9 mouse cellular contexts compared by ENCODE assay signal in genomic region chr11:98766346-98766745, GRCm38 (mm10). TPM values are rescaled to one million over a fixed set of nuclear protein-coding genes. Genes with fewer than 3 reads are reported as not detected.
DNase-seq lines count a peak whose midpoint lies in the region; ATAC-seq and TF ChIP-seq lines count a peak whose summit lies in the region.
"Had no signal": no experiment of that assay in that cellular context is flagged by ENCODE, and none has a peak within 500 bp of the region (broad histone marks: within the 10 kb centered on the region; RNA-seq: fewer than 3 reads in every experiment).

No protein-coding gene starts in this region.

- peaks cover 52% of the 10 kb centered on the region for H3K4me1 ChIP-seq in midbrain, embryonic 10.5 days
- peaks cover 13% of the 10 kb centered on the region; the same call in 1 of the 2 replicates for H3K4me1 ChIP-seq in midbrain, postnatal 0 days (ENCODE audit: insufficient read depth, low read length)
- H3K4me1 ChIP-seq in hindbrain, postnatal 0 days (ENCODE audit: insufficient read depth, low read length): peaks cover 23% of the 10 kb centered on the region; the same call in 1 of the 2 replicates

- no peak for ATAC-seq in midbrain, postnatal 0 days (ENCODE audit: low FRiP score)
- ATAC-seq in hindbrain, postnatal 0 days: no peak
- ATAC-seq in granulocyte monocyte progenitor cell, adult 5-6 weeks (replicated peaks; ENCODE audit: poor library complexity, severe bottlenecking): no peak

- 58% methylated on average over 2 of the region's 2 CpGs for WGBS in midbrain, embryonic 10.5 days
- WGBS in midbrain, postnatal 0 days: 49% methylated on average over 2 of the region's 2 CpGs
- WGBS in hindbrain, postnatal 0 days: 23% methylated on average over 2 of the region's 2 CpGs

- H3K9ac ChIP-seq in midbrain, postnatal 0 days (replicated peaks; ENCODE audit: low read length, poor library complexity, severe bottlenecking): no peak overlapping the region
- 0 out of 2 replicates have a peak overlapping the region, but pooled peaks have one; percentile 9 for H3K9ac ChIP-seq in hindbrain, postnatal 0 days (replicated peaks; ENCODE audit: low read length)
- H3K9ac ChIP-seq: liver, embryonic 14.5 days had no signal

- peak overlapping the region; percentile 79 for H3K27ac ChIP-seq in midbrain, embryonic 10.5 days (replicated peaks)
- no peak overlapping the region for H3K27ac ChIP-seq in midbrain, postnatal 0 days (ENCODE audit: low read depth, low read length)
- H3K27ac ChIP-seq in hindbrain, postnatal 0 days: peak overlapping the region; percentile 78; the same call in 1 of the 2 replicates
- H3K27ac ChIP-seq: liver, embryonic 14.5 days had no signal

- intact Hi-C loops in left cerebral cortex, postnatal 14 days (cut with DNase I): no loop called here

- TF ChIP-seq CTCF in midbrain, postnatal 0 days (IDR thresholded peaks at IDR 0.05): no peak
- no peak for TF ChIP-seq CTCF in hindbrain, postnatal 0 days (IDR thresholded peaks at IDR 0.05; ENCODE audit: low read depth)

- H3K27me3 ChIP-seq in midbrain, embryonic 10.5 days (ENCODE audit: low read depth, poor library complexity, severe bottlenecking): no peaks in the 10 kb centered on the region
- H3K27me3 ChIP-seq in midbrain, postnatal 0 days (ENCODE audit: insufficient read depth, low read length): no peaks in the 10 kb centered on the region
- H3K27me3 ChIP-seq in hindbrain, postnatal 0 days (ENCODE audit: insufficient read depth, low read length): no peaks in the 10 kb centered on the region

- peak overlapping the region; percentile 18; the same call in 1 of the 2 replicates for H3K4me3 ChIP-seq in midbrain, embryonic 10.5 days
- H3K4me3 ChIP-seq in midbrain, postnatal 0 days (ENCODE audit: low read depth, low read length): no peak overlapping the region
- no peak overlapping the region for H3K4me3 ChIP-seq in hindbrain, postnatal 0 days (ENCODE audit: low read length)

- no peak overlapping the region for H3K4me2 ChIP-seq in midbrain, postnatal 0 days (ENCODE audit: low read depth, low read length, poor library complexity, severe bottlenecking)
- no peak overlapping the region for H3K4me2 ChIP-seq in hindbrain, postnatal 0 days (ENCODE audit: low read depth, low read length)

- DNase-seq in gastrocnemius, postnatal 10 days: peak; percentile 31
- no peak for DNase-seq in gastrocnemius, adult 8-10 months (ENCODE audit: low spot score in 2 of 2)
- DNase-seq in midbrain, embryonic 10.5 days (ENCODE audit: low spot score): no peak
- no peak for DNase-seq in midbrain, postnatal 0 days (ENCODE audit: low spot score)
- no peak for DNase-seq in hindbrain, postnatal 0 days (ENCODE audit: low spot score)
- DNase-seq in ovary, postnatal 36 days (ENCODE audit: low spot score): no peak
- DNase-seq in left cerebral cortex, postnatal 14 days (ENCODE audit: low spot score in 2 of 2): no peak

- peaks cover 59% of the 10 kb centered on the region for H3K36me3 ChIP-seq in midbrain, embryonic 10.5 days
- H3K36me3 ChIP-seq in midbrain, postnatal 0 days (ENCODE audit: insufficient read depth, low read length): peaks cover 72% of the 10 kb centered on the region
- peaks cover 60% of the 10 kb centered on the region for H3K36me3 ChIP-seq in hindbrain, postnatal 0 days (ENCODE audit: insufficient read depth, low read length)

- no peaks in the 10 kb centered on the region for H3K9me3 ChIP-seq in midbrain, embryonic 10.5 days (replicated peaks)
- H3K9me3 ChIP-seq in midbrain, postnatal 0 days (ENCODE audit: low read length): no peaks in the 10 kb centered on the region
- no peaks in the 10 kb centered on the region for H3K9me3 ChIP-seq in hindbrain, postnatal 0 days (ENCODE audit: low read length)

RNA-seq across cellular contexts. Expression of gene Nr1d1, which starts 8.8 kb away (rescaled TPM):
- total RNA-seq in gastrocnemius, postnatal 10 days (2021): 10 to 100 TPM; 42.4 to 58.7 TPM
- 100 to 1,000 TPM in 2 of 4 experiments, 10 to 100 TPM in 2; 83.4 to 175 (median 99.4) TPM for total RNA-seq in gastrocnemius, adult 8-10 months (2022)
- 1.4 TPM in 2 replicates for polyA plus RNA-seq in midbrain, embryonic 10.5 days (2016; fragmentation: Nextera tagmentation; extraction: Ambion mirVana)
- total RNA-seq in midbrain, postnatal 0 days (2014; rRNA removed): 7.1 and 11.0 TPM in 2 replicates
- 12.3 and 14.3 TPM in 2 replicates for polyA plus RNA-seq in midbrain, postnatal 0 days (2015; fragmentation: Nextera tagmentation; extraction: Ambion mirVana)
- total RNA-seq in hindbrain, postnatal 0 days (2014; rRNA removed): 7.5 and 8.6 TPM in 2 replicates
- polyA plus RNA-seq in hindbrain, postnatal 0 days (2015; fragmentation: Nextera tagmentation; extraction: Ambion mirVana): 10.2 and 13.5 TPM in 2 replicates
- 2.3 and 2.8 TPM in 2 replicates for total RNA-seq in granulocyte monocyte progenitor cell, adult 5-6 weeks (2014; fragmentation: Nextera tagmentation)
- total RNA-seq in granulocyte monocyte progenitor cell, adult 5-6 weeks (2017): 1.2 TPM in 1 of 2 replicates, not detected in the other
- 10 to 100 TPM; 82.0 to 85.4 TPM for total RNA-seq in left cerebral cortex, postnatal 14 days (2021)

RNA-seq across cellular contexts. Expression of gene Thra, which starts 25.9 kb away (rescaled TPM):
- 100 to 1,000 TPM; 149 to 169 TPM for total RNA-seq in gastrocnemius, postnatal 10 days (2021)
- 10 to 100 TPM; 67.5 to 81.5 (median 76.2) TPM for total RNA-seq in gastrocnemius, adult 8-10 months (2022)
- 9.5 and 15.6 TPM in 2 replicates for polyA plus RNA-seq in midbrain, embryonic 10.5 days (2016; fragmentation: Nextera tagmentation; extraction: Ambion mirVana)
- 774 and 843 TPM in 2 replicates for total RNA-seq in midbrain, postnatal 0 days (2014; rRNA removed)
- polyA plus RNA-seq in midbrain, postnatal 0 days (2015; fragmentation: Nextera tagmentation; extraction: Ambion mirVana): 165 and 182 TPM in 2 replicates
- 725 and 812 TPM in 2 replicates for total RNA-seq in hindbrain, postnatal 0 days (2014; rRNA removed)
- 160 TPM in 2 replicates for polyA plus RNA-seq in hindbrain, postnatal 0 days (2015; fragmentation: Nextera tagmentation; extraction: Ambion mirVana)
- total RNA-seq in granulocyte monocyte progenitor cell, adult 5-6 weeks (2014; fragmentation: Nextera tagmentation): 39.3 and 39.5 TPM in 2 replicates
- 23.0 and 24.2 TPM in 2 replicates for total RNA-seq in granulocyte monocyte progenitor cell, adult 5-6 weeks (2017)
- 1,000 to 10,000 TPM in 1 of 2 experiments, 100 to 1,000 TPM in 1; 962 to 1,004 TPM for total RNA-seq in left cerebral cortex, postnatal 14 days (2021)

RNA-seq across cellular contexts. Expression of gene Msl1, which starts 29.0 kb away (rescaled TPM):
- total RNA-seq in gastrocnemius, postnatal 10 days (2021): 10 to 100 TPM; 62.6 to 74.1 TPM
- 10 to 100 TPM; 53.9 to 57.7 (median 55.8) TPM for total RNA-seq in gastrocnemius, adult 8-10 months (2022)
- 22.9 and 24.3 TPM in 2 replicates for polyA plus RNA-seq in midbrain, embryonic 10.5 days (2016; fragmentation: Nextera tagmentation; extraction: Ambion mirVana)
- total RNA-seq in midbrain, postnatal 0 days (2014; rRNA removed): 88.3 and 107 TPM in 2 replicates
- 22.3 and 25.8 TPM in 2 replicates for polyA plus RNA-seq in midbrain, postnatal 0 days (2015; fragmentation: Nextera tagmentation; extraction: Ambion mirVana)
- total RNA-seq in hindbrain, postnatal 0 days (2014; rRNA removed): 77.7 and 94.3 TPM in 2 replicates
- 25.0 and 25.4 TPM in 2 replicates for polyA plus RNA-seq in hindbrain, postnatal 0 days (2015; fragmentation: Nextera tagmentation; extraction: Ambion mirVana)
- 72.7 and 75.0 TPM in 2 replicates for total RNA-seq in granulocyte monocyte progenitor cell, adult 5-6 weeks (2014; fragmentation: Nextera tagmentation)
- total RNA-seq in granulocyte monocyte progenitor cell, adult 5-6 weeks (2017): 59.8 and 70.1 TPM in 2 replicates
- total RNA-seq in left cerebral cortex, postnatal 14 days (2021): 100 to 1,000 TPM; 168 to 170 TPM

RNA-seq across cellular contexts. Expression of gene Med24, which starts 37.1 kb away (rescaled TPM):
- total RNA-seq in gastrocnemius, postnatal 10 days (2021): 10 to 100 TPM; 47.8 to 52.5 TPM
- total RNA-seq in gastrocnemius, adult 8-10 months (2022): 10 to 100 TPM; 42.2 to 48.4 (median 47.9) TPM
- 74.1 and 82.2 TPM in 2 replicates for polyA plus RNA-seq in midbrain, embryonic 10.5 days (2016; fragmentation: Nextera tagmentation; extraction: Ambion mirVana)
- total RNA-seq in midbrain, postnatal 0 days (2014; rRNA removed): 66.6 and 81.2 TPM in 2 replicates
- 52.2 and 59.8 TPM in 2 replicates for polyA plus RNA-seq in midbrain, postnatal 0 days (2015; fragmentation: Nextera tagmentation; extraction: Ambion mirVana)
- 63.2 and 88.6 TPM in 2 replicates for total RNA-seq in hindbrain, postnatal 0 days (2014; rRNA removed)
- polyA plus RNA-seq in hindbrain, postnatal 0 days (2015; fragmentation: Nextera tagmentation; extraction: Ambion mirVana): 47.1 and 48.3 TPM in 2 replicates
- total RNA-seq in granulocyte monocyte progenitor cell, adult 5-6 weeks (2014; fragmentation: Nextera tagmentation): 57.3 and 68.2 TPM in 2 replicates
- 37.6 and 42.6 TPM in 2 replicates for total RNA-seq in granulocyte monocyte progenitor cell, adult 5-6 weeks (2017)
- 100 to 1,000 TPM in 1 of 2 experiments, 10 to 100 TPM in 1; 96.3 to 114 TPM for total RNA-seq in left cerebral cortex, postnatal 14 days (2021)

RNA-seq across cellular contexts. Expression of gene Casc3, which starts 38.4 kb away (rescaled TPM):
- 10 to 100 TPM; 19.1 to 26.2 TPM for total RNA-seq in gastrocnemius, postnatal 10 days (2021)
- 10 to 100 TPM; 14.1 to 18.4 (median 15.2) TPM for total RNA-seq in gastrocnemius, adult 8-10 months (2022)
- polyA plus RNA-seq in midbrain, embryonic 10.5 days (2016; fragmentation: Nextera tagmentation; extraction: Ambion mirVana): 49.0 and 55.7 TPM in 2 replicates
- 29.4 and 32.2 TPM in 2 replicates for total RNA-seq in midbrain, postnatal 0 days (2014; rRNA removed)
- 34.0 and 39.7 TPM in 2 replicates for polyA plus RNA-seq in midbrain, postnatal 0 days (2015; fragmentation: Nextera tagmentation; extraction: Ambion mirVana)
- total RNA-seq in hindbrain, postnatal 0 days (2014; rRNA removed): 24.4 and 74.0 TPM in 2 replicates
- polyA plus RNA-seq in hindbrain, postnatal 0 days (2015; fragmentation: Nextera tagmentation; extraction: Ambion mirVana): 35.4 and 35.7 TPM in 2 replicates
- total RNA-seq in granulocyte monocyte progenitor cell, adult 5-6 weeks (2014; fragmentation: Nextera tagmentation): 46.1 and 46.7 TPM in 2 replicates
- total RNA-seq in granulocyte monocyte progenitor cell, adult 5-6 weeks (2017): 13.6 and 31.8 TPM in 2 replicates
- total RNA-seq in left cerebral cortex, postnatal 14 days (2021): 10 to 100 TPM; 53.1 to 54.6 TPM
